Comparison of ENCODE assay signal across 8 mouse cellular contexts in the genomic region with DNA sequence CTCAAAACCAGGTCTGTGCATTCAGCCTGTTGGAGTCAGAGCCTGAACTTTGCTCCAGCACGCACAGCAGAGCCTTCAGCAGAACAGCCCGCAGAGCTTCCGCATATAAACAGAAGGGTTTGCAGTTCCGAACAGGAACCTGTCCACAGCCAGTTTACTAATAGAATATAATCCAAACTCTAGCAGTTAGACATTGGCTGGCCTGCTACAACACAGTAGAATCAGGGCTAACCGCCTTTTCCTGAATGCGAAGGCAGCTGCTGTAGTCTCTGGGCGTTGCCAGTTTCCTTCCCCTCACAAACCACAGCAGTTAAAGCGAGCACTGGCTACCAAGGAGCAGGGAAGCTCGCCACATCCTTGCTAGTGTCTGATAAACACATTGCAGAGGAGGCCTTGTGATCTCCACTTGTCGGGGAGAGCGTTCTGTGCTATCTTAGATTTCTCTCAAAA. TPM values are rescaled to one million over a fixed set of nuclear protein-coding genes. Genes with fewer than 3 reads are reported as not detected.
DNase-seq lines count a peak whose midpoint lies in the region; TF ChIP-seq lines count a peak whose summit lies in the region.

No protein-coding gene starts in this region.

- intact Hi-C loops in gastrocnemius, adult 2 months (cut with DNase I) = no loop called here
- intact Hi-C loops in heart, postnatal 10 days (cut with DNase I) = no loop called here

- peak; percentile 42 for DNase-seq in gastrocnemius, adult 2 months
- DNase-seq in gastrocnemius, postnatal 4 days (ENCODE audit: low spot score in 2 of 2) = no peak
- peak; percentile 55 to 58 for DNase-seq in heart, postnatal 10 days
- peak; percentile 40 for DNase-seq in lung, postnatal 10 days
- peak; percentile 72 to 84 for DNase-seq in thymus, adult 18-20 months
- DNase-seq in cerebellum, postnatal 14 days = no peak
- DNase-seq in adipocyte (ENCODE audit: low spot score) = no peak
- DNase-seq in left cerebral cortex, adult 9 months (ENCODE audit: low spot score in 2 of 2) = no peak

- peak overlapping the region; percentile 67 for H3K27ac ChIP-seq in gastrocnemius, adult 2 months

- TF ChIP-seq CTCF in gastrocnemius, adult 2 months (IDR thresholded peaks at IDR 0.05) = no peak

- no peak overlapping the region for H3K4me3 ChIP-seq in gastrocnemius, adult 2 months

RNA-seq across cellular contexts. Expression of a gene that starts 39.4 kb away (rescaled TPM):
- 10 to 100 TPM; 19.8 to 25.2 TPM for total RNA-seq in gastrocnemius, adult 2 months (2021)
- total RNA-seq in gastrocnemius, postnatal 4 days (2021) = 10 to 100 TPM; 40.9 to 41.0 TPM
- total RNA-seq in heart, postnatal 10 days (2021) = 10 to 100 TPM; 28.3 to 31.9 TPM

Comparison
In these comparisons a context has a peak if more than half of its experiments do, and no peak if none do; other contexts are left out.
1. DNase-seq: peak in gastrocnemius, adult 2 months (single experiment), heart, postnatal 10 days (2 of 2), lung, postnatal 10 days (single experiment) and thymus, adult 18-20 months (2 of 2); none in gastrocnemius, postnatal 4 days (0 of 2), cerebellum, postnatal 14 days (0 of 2), adipocyte (single experiment) and left cerebral cortex, adult 9 months (0 of 2).